Mouse (Mus musculus): ENCODE measurements at regions not wholly inside any gene's neighbourhood (a gene's known extent, or its start where the extent isn't known, plus 50 kb on each side); places are given as distances from the start of the nearest gene placed in this dataset.
A peak's percentile ranks its signal among the peaks of the same experiment; 100 is the strongest.

DNA sequence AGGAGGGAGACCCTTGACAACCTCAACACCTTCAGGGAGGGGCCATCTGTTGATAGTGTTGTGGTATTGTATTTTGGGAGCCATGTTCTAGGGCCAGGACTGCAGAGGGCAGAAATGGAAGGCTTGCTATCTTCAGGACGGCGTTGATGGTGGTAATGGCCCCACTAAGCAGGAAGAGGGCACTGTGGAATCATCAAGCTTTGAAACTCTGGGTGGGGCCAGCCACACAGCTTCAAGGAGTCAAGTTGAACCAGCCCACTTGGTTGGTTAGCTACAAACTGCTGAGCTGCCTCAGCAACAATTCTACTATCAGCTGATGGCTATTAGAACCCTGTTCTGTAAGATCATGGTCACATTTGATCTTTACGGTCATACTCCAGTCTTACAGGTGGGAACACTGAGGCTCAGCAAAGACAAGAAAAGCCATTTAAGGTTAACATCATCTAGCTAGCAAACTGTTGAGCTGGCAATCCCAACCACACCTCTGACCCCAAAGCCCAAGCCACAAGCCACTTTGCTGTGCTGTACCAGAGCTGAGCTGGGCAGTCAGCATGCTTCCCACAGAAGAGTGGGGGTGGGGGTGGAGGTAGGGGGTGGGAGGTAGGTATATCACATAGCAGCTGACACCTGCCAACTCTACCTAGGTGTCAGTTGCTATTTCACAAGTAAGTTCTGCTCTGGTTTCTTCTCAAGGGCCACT, 203.9 kb downstream of the Uaca start:
- peak in 1 of 2 experiments; percentile 45 for DNase-seq (ENCODE audit: low spot score in 2 of 2)

DNA sequence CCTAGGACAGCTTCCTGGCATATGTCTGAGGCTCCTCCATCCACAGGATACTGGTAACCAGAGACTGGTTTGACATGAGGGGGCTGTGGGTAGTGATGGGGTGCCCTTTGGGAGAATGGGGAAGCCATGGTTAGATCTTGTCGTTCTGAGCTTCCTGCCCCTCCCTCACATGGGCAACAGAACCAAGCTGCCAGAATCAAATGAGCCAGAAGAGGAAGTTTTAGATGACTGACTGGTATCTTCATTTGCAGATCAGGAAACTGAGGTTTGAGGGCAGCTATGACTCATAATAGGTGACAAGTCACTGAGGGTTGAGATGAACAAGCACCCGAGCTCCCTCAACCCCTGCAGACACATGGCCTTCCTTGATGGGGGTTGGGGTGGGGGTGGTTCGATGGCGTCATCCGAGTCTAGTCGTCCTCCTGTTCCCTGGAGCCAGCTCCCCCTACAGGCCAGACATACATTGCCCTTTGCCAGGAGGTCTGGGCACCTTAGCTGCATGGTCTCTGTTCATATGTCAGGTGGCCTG, 204.7 kb downstream of the Uaca start:
- peak in 1 of 2 experiments; percentile 58 for DNase-seq (ENCODE audit: low spot score in 2 of 2)

DNA sequence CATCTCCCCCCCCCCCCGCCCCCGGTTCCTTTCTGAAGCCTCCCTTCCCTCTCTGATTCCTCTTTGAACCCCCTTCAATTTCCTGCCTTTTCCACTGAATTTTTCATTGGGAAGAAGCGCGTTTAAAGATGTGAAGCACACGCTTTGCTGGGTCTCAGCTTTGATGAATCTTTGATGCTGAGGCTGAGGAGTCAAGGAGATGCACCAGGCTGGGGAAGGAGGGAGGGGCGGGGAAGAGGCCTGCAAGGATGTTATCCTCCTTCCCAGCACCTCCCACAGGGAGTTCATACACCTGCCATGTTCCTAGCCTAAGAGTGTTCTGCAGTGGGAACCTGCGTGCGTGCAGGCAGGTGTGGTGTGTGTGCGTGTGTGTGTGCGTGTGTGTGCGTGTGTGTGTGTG, 205.9 kb downstream of the Uaca start:
- no peak for DNase-seq (ENCODE audit: low spot score in 2 of 2)

DNA sequence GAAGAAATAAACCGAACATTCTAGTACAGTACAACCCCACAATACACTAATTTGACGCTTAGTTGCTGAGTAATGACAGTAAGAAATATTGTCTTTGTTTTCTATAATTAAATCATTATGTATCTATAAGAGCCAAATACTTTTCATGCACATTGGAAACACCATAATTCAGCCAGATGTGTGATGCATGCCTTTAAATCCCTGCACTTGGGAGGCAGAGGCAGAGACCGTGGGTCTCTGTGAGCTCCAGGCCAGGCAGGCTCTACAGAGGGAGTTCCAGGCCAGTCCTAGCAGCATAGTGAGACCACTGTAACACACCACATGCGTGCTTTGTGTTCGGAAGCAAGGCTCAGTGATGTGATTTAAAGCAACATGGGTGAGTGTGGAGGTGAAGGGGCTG, 208.2 kb downstream of the Uaca start:
- no peak for DNase-seq (ENCODE audit: low spot score in 2 of 2)

DNA sequence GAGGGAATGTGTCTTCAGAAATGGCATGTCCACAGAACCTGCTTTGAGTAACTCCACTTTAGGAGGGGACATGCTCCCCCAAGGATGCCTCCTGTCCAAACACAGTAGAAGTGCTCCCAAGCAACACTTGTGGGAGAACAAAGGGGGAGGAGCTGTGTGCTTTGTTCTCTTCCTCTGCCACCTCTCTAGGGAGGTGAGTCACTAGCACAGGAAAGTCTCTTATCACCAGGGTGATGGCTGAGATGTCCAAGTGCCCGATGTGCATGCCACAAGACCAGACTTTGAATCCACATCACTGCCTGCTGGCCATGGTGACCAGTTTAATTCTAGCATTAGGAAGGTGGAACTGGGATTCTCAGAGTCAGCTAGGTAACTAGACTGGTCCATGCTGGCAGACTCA, 214.1 kb downstream of the Uaca start:
- no peak for DNase-seq (ENCODE audit: low spot score in 2 of 2)

DNA sequence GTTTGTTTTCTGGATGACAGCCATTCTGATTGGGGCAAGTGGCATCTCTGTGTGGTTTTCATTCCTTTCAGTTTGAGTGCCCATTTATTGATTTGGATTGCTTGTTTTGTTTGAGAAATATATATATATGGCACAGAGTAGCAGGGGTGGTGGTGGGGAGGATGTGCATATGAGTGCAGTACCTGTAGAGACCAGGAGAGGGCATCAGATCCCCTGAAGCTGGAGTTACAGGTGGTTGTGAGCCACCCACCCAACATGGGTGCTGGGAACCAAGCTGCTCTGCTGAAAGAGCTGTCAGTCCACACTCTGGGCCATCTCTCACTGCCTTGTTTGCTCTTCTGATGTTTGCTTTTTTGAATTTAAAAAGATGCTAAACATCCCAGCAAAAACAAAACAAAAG, 216.7 kb downstream of the Uaca start:
- DNase-seq (ENCODE audit: low spot score in 2 of 2): no peak

- DNase-seq (ENCODE audit: low spot score in 2 of 2): peak in 1 of 2 experiments; percentile 49
Observed at GRCm38 (mm10) chr9:61012771-61013540, 218.6 kb downstream of the Uaca start.

- no peak for DNase-seq (ENCODE audit: low spot score in 2 of 2)
Observed at GRCm38 (mm10) chr9:61014151-61014550, 219.8 kb downstream of the Uaca start.

GRCm38 (mm10) chr9:61015374-61015890, 221.1 kb downstream of the Uaca start:
- DNase-seq (ENCODE audit: low spot score in 2 of 2): no peak

DNA sequence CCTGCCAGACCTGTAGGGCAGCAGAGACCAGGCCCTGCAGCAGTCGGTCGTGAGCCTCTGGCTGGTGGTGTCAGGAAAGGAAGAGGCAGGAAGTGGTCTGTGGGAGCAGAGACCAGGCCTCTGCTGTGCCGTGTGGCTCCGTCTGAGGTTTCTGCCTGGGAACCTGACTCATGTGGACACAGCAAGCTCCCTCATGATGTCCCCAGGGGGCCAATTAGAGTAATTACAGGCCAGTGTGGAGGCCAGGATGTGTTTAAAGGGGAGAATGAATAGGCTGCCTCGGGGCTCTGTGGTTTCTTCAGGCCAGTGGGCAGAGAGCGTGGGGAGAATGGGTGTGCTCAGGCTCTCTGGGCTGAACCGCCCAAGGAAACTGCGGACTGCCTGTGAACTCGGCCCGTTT, 222.3 kb downstream of the Uaca start:
- DNase-seq (ENCODE audit: low spot score in 2 of 2): no peak

DNA sequence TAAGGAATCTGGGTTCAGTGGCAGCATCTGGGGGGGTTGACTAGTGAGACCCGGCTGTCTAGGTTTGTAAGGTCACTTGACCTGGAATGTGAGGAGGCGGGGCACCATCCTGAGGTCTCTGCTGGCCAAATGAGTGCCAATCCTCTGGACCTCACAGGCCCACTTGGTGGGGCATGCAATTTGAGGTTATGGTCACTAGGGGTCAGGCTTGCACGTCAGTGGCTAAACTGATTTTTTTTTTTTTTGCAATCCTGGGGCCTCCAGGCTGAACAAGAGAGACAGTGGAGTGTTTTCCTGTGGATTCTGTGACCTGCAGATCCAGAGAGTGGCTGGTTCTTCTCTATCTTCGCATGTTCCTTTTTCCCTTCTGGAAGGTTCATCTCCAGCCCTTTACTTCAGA, 225.6 kb downstream of the Uaca start:
- DNase-seq (ENCODE audit: low spot score in 2 of 2): no peak

- no peak for DNase-seq (ENCODE audit: low spot score in 2 of 2)
Observed at GRCm38 (mm10) chr9:61021810-61022209, 227.5 kb downstream of the Uaca start.

GRCm38 (mm10) chr9:61022371-61023026, 228.2 kb downstream of the Uaca start:
- DNase-seq (ENCODE audit: low spot score in 2 of 2): peak in 1 of 2 experiments; percentile 30

GRCm38 (mm10) chr9:61025341-61025740, 231.0 kb downstream of the Uaca start:
- DNase-seq (ENCODE audit: low spot score in 2 of 2): no peak

GRCm38 (mm10) chr9:61028775-61029401, 234.5 kb downstream of the Uaca start:
- DNase-seq (ENCODE audit: low spot score in 2 of 2): no peak

DNA sequence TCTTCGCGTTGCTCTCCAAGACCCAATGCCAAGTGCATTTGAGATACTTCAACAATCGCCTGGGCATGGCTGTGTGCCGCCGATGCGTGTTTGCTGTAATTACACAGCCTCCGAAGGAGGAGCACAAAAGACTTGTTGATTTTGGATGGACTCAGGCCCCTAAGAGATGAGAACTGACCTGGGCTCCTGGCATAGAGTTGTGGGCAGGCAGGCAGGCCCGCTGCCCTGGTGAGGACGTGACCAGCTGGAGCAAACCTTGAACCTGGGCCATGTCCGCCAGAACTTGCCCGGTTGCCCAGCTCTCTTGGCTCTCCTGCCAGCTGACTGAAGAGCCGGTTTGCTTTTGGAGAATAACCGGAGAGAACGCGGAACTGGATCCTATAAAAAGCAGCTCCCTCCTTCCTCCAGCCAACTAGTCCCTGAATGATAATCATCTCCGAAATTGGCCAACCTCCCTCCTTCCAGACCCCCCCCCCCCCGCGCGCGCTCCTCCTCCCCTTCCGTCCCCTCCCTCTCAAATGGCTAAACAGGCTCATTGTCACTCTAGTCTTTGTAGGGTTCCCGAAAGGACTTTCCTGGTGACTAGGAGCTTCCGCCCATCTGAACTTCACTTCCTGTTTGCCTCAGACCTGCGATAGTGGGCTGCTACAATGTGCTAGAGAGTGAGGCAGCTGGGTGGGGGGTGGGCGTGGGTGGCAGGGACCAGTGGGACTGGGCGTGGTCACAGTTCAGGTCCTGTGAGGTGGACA, 237.5 kb downstream of the Uaca start:
- DNase-seq (ENCODE audit: low spot score in 2 of 2): no peak

DNA sequence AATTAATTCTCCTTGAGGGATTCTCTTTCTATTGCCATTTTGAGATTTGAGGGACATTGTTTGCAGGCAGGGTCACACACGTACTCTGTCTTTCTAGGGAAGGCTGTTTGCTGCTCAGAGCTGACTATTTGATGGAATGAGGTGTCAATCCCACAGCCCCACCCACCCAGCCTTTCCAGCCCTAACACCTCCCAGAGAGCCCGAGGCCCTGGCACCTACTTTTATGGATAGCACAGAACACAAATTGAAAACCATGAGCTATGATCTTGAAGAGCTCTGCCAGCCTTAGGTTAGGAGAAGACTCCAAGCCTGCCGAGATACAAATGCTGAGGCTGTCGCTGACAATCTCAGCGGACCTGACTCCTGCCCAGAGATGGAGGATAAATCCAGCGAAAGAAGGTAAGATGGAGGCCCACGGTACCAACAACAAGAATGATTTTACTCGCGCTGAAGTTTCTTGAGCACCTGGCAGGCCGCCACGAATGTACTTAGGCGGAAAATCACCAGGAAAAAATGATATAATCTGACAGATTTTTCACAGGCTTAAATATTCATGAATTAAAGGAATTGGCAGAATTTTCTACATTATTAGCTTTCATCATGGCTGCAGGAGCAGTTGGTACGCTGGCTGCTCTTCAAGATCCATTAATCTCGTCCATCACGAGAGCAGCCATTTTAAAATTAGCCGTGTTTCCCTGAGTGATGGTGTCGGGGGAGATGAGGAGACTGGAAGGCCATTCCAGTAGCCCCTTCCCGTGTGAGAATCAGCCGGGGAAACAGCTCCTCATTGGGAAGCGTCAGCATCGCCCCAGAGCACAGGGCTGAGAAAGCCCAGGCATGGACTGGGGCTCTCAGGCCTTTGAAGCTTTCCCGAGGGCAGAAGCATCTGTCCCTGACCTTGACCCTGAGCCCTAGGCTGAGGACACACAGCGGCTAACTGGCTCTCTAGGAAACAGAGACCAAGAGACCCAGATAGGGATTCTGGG, 238.4 kb downstream of the Uaca start:
- no peak for DNase-seq (ENCODE audit: low spot score in 2 of 2)

DNA sequence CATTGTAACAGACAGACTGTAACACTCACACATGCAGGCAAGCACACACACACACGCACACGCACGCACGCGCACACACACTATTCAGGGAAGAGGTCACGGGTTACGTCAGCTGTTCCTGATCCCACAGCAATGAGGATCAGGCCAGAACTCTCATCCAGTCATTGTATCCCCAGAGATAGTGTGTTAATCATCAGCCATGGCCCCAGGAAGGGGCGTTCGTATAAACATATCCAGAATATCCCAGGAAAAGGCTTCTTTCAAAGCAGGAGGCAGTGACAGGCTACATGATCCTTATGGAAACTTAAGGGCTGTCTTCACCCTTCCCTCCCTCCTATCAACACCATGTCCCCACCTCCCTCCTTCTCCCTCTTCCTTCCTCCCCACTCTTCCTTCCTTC, 239.3 kb downstream of the Uaca start:
- DNase-seq (ENCODE audit: low spot score in 2 of 2): no peak

- no peak for DNase-seq (ENCODE audit: low spot score in 2 of 2)
Observed at GRCm38 (mm10) chr9:61042063-61042462, 247.7 kb downstream of the Uaca start.

- no peak for DNase-seq (ENCODE audit: low spot score in 2 of 2)
Observed at GRCm38 (mm10) chr9:61044983-61045382, 250.6 kb downstream of the Uaca start.
